Mouse (Mus musculus) Patski (cell line): ENCODE data around the gene 9330161L09Rik. TPM values are rescaled to one million over a fixed set of nuclear protein-coding genes. Genes with fewer than 3 reads are reported as not detected.
A peak's percentile ranks its signal among the peaks of the same experiment; 100 is the strongest.

ENCODE experiments used
- ATAC-seq: fragments of 100-300 bp; one replicate; pipeline ENCODE4 v1.8.0; 2021
- CTCF ChIA-PET: fragments of 350-600 bp; sonication (Branson Sonifier 250); formaldehyde crosslinking; loops from one replicate; lab custom pipeline; 2022; ENCODE audit warnings: inconsistent platforms; lab: Charles Lee
- POLR2A ChIA-PET: fragments of 350-600 bp; sonication (Branson Sonifier 250); formaldehyde crosslinking; loops from one replicate; lab custom pipeline; 2022; ENCODE audit warnings: antibody characterized with exemption, inconsistent platforms; lab: Charles Lee
- DNase-seq: peaks from one replicate; pipeline ENCODE4 v3.0.0-alpha.2; 2011; ENCODE audit warnings: low read depth, low spot score
- H3K27me3 ChIP-seq: fragments of 371-371 bp; one replicate; pipeline ENCODE4 v1.5.1; 2021
- CTCF ChIP-seq: fragments of 100-300 bp; IDR thresholded peaks from one replicate; pipeline ENCODE4 v1.5.1; 2021
- in situ Hi-C: fragments of 300-500 bp; cut with MboI; formaldehyde crosslinking; loops from 3 replicates; pipeline ENCODE4 v1.11.1; 2018; ENCODE audit warnings: low pct_unique_long_range_greater_than_20kb, mixed read lengths
- polyA plus RNA-seq: library from polyadenylated mRNA; unstranded; gene quantifications from one replicate; pipeline ENCODE4 v1.2.3, GENCODE M21; 2021

Gene 9330161L09Rik
- polyA plus RNA-seq, 1 experiment from 2014 or later: 2.0 TPM

DNA sequence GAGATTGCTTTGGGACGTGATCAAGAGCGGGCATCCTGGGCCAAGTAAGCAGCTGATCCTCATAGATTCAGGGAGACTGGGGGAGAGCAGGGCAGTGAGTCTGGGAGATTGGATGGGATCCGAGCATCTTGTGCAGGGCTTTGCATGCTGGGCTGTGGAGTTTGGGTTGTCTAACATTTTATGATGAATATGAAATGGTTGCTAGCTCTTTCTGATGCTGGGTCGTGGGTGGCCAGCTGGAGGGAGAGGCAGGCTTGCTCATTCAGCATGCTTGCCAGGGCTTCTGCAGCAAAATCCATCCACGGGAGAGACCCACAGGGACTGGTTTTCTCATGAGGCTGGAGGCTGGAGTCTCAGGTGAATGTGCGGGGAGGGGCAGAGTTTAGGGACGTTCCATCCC lies 16.5 kb downstream of the 9330161L09Rik start:
- ATAC-seq (no peak), DNase-seq (no peak)
- ChIA-PET CTCF (interaction anchor here (0.8 to 1.2 kb wide), 2 partner anchors 10 to 11 kb away, joined by 3 read pairs; no protein-coding TSS in a partner anchor), POLR2A (interaction anchor here (0.8 kb wide), 1 partner anchor 14 kb away, joined by 3 read pairs; no protein-coding TSS in a partner anchor)
- TF ChIP-seq CTCF: no peak
- H3K27me3 ChIP-seq: no peaks in the 10 kb centered on the region
- in situ Hi-C loops: no loop called here

DNA sequence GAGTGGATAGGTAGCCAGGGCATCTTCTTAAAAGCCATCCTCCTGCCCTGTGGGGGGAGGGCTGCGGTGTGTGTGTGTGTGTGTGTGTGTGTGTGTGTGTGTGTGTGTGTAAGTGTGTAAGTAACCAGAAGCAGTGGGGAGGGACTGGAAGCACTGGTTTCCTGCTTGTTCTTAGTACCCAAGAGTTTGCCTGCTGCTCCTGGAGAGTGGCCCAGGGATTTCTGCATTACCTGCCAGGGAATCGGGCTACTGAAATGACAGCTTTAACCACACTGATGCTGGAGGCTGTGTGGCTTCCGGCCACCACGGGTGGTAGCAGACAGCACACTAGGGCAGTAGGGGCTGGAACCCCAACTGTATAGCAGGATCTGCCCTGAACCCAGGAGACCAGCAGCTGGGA lies 17.6 kb downstream of the 9330161L09Rik start:
- ATAC-seq (no peak), DNase-seq (no peak)
- no peak for TF ChIP-seq CTCF
- in situ Hi-C loops: no loop called here
- ChIA-PET CTCF (no interaction called here), POLR2A (no interaction called here)
- H3K27me3 ChIP-seq: no peaks in the 10 kb centered on the region

GRCm38 (mm10) chr12:103389348-103389727 lies 18.3 kb downstream of the 9330161L09Rik start:
- ChIA-PET CTCF (interaction anchor here (1.2 kb wide), 1 partner anchor 8 kb away, joined by 3 read pairs; no protein-coding TSS in a partner anchor), POLR2A (no interaction called here)
- in situ Hi-C loops: no loop called here
- DNase-seq (no peak), ATAC-seq (no peak)
- H3K27me3 ChIP-seq: no peaks in the 10 kb centered on the region
- no peak for TF ChIP-seq CTCF

DNA sequence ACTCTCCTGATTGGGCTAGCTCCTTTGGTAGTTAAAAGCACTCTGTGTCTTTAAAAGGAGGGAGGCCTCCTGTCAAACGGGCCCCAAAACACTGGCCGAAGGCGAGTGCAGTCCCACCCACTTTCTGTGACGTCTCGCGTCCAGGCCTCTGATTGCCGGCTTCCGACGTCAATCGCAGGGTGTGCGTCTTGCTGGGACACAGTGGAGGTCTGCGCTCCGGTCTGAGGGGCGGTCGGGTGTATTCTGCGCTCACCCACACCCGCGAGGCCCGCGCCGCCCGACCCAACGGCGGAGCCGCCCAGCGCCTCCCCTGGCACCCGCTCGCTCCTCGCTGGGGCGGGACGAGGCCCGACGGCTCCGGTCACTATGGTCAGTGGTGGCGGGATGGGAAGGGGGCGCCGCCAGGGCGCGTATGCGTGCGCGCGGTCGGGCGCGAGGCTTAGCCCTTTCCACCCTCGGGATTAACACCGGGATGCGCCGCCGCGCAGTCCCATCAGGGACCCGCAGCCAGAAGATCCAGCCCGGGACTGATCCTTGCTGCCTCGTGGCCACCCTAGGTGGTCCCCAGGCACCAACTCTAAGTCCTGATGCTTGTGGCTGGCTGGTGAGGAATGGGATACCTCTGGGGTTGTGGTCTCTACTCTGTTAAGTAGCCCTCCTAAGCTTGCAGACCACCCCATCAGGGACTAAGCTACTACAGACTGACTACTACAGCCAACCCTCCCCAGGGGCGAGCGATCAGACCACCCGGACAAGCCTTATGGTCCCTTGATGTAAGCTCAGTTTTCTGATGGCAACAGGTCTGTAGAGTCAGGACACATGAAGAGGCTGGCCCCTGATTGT lies 18.9 kb downstream of the 9330161L09Rik start, which contains the start of gene Otub2:
Otub2 (plus strand) TSS at position 178 of the 843 bp plus-strand sequence.
- ChIA-PET POLR2A (no interaction called here), CTCF (interaction anchor here (1.2 to 1.6 kb wide), 3 partner anchors 9 to 40 kb away, joined by 3 to 4 read pairs (median 3); no protein-coding TSS in a partner anchor)
- ATAC-seq (peak; percentile 99), DNase-seq (peak; percentile 83)
- TF ChIP-seq CTCF: no peak
- H3K27me3 ChIP-seq: no peaks in the 10 kb centered on the region
- in situ Hi-C loops: no loop called here

GRCm38 (mm10) chr12:103380226-103380625 lies 27.4 kb downstream of the 9330161L09Rik start:
- CTCF ChIA-PET: interaction anchor here (0.9 kb wide), 2 partner anchors 8 to 11 kb away, joined by 3 read pairs; no protein-coding TSS in a partner anchor

GRCm38 (mm10) chr12:103376774-103377173 lies 30.8 kb downstream of the 9330161L09Rik start:
- DNase-seq (no peak), ATAC-seq (no peak)
- ChIA-PET POLR2A (no interaction called here), CTCF (interaction anchor here (1.1 to 1.8 kb wide), 2 partner anchors 9 to 11 kb away, joined by 4 to 11 read pairs; no protein-coding TSS in a partner anchor)
- H3K27me3 ChIP-seq: no peaks in the 10 kb centered on the region
- in situ Hi-C loops: no loop called here
- no peak for TF ChIP-seq CTCF

More at GRCm38 (mm10) chr12:103380226-103380625, 27.4 kb downstream of the 9330161L09Rik start:
- in situ Hi-C loops: no loop called here
- POLR2A ChIA-PET: no interaction called here
- TF ChIP-seq CTCF: no peak
- DNase-seq (no peak), ATAC-seq (no peak)
- no peaks in the 10 kb centered on the region for H3K27me3 ChIP-seq

- in situ Hi-C loops: no loop called here
- ChIA-PET POLR2A (no interaction called here), CTCF (interaction anchor here (1.8 kb wide), 1 partner anchor 8 kb away, joined by 11 read pairs; no protein-coding TSS in a partner anchor)
- H3K27me3 ChIP-seq: no peaks in the 10 kb centered on the region
- no peak for TF ChIP-seq CTCF
- DNase-seq (no peak), ATAC-seq (no peak)
Observed at GRCm38 (mm10) chr12:103376124-103376523, 31.5 kb downstream of the 9330161L09Rik start.

DNA sequence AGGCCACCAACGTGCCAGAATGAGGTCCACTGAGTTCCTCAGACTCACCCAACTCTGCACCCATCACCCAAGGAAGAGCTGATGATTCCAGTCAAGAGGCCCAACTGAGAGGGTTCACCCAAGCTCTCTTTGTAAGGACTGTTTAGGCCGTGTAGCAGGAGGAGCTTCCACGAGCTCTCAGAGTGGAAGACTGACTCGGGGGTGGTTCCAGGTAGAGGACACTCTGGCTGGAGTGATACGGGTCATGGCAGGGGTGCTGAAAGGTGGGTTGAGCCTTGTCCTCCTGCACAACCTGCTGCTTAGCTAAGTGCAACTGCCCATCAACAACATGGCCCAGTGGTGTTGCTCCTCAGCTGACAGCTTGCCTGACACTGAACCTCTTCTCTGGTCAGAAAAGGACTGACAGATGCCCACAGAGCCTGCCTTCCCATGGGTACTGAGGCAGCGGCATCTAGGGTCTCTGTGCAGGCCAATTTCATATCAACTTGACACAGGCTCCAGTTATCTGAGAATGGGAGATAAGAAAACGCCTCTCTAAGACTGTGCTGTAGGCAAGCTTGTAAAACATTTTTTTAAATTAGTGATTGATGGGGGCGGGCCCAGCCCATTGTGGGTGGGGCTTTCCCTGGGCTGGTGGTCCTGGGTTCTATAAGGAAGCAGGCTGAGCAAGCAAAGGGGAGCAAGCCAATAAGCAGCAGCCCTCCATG lies 33.9 kb downstream of the 9330161L09Rik start:
- no peak for ATAC-seq
- no peak for DNase-seq
- H3K27me3 ChIP-seq: peaks cover 8% of the 10 kb centered on the region
- TF ChIP-seq CTCF: no peak
- in situ Hi-C loops: no loop called here
- ChIA-PET POLR2A (no interaction called here), CTCF (interaction anchor here (1.5 kb wide), 1 partner anchor 14 kb away, joined by 5 read pairs; no protein-coding TSS in a partner anchor)

DNA sequence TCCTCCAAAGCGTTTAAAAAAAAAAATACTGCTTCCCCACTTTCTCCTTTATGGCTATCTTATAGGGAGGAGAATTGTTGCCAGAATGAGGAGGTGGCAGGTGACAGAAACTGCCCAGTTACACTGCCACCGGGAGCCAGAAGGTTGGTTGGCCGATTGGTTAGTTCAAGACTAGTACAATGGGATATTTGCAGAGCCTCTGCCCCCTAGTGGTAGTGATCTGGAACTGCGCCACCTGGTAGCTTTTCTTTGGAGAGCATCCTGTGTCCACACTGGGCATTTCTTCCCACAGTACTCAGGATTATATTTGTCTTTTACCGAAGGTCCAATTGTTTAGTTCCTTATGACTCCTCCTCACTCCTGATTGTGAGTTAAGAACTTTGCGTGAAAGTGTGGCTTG lies 35.9 kb downstream of the 9330161L09Rik start:
- ATAC-seq (no peak), DNase-seq (no peak)
- TF ChIP-seq CTCF: peak; percentile 86
- ChIA-PET CTCF (interaction anchor here (0.7 to 3.5 kb wide), 5 partner anchors 8 to 229 kb away, joined by 3 to 8 read pairs (median 3); no protein-coding TSS in a partner anchor), POLR2A (no interaction called here)
- in situ Hi-C loops: no loop called here
- peaks cover 20% of the 10 kb centered on the region for H3K27me3 ChIP-seq

DNA sequence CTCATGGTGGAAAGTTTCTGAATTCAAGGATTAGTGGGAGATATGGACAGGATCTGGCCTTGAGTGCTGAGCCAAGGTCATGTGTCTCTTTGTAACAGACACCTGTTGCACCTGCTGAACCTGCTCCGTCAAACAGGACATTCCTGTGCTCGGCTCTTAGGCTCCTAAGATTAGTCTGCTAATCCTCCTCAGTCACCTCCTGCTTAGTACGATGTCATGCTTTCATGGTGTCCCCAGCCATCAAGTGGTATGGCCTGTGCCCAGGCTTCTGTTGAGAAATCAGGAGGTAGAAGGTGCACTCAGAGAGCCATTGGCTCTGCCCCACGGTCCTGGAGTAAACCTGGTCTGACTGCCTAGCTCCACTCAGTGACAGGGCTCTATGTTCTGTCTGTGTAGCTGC lies 36.8 kb downstream of the 9330161L09Rik start:
- POLR2A ChIA-PET: no interaction called here
- peaks cover 25% of the 10 kb centered on the region for H3K27me3 ChIP-seq
- no peak for TF ChIP-seq CTCF
- CTCF ChIA-PET: interaction anchor here (1.4 to 3.5 kb wide), 4 partner anchors 12 to 229 kb away, joined by 3 to 8 read pairs (median 4); no protein-coding TSS in a partner anchor
- ATAC-seq (no peak), DNase-seq (no peak)
- in situ Hi-C loops: no loop called here
